Mouse (Mus musculus) monocyte, adult 2 months (primary cell): ENCODE measurements around the gene Pi16.

Experiments used
- DNase-seq, 2 experiments: peaks; one replicate each; pipeline ENCODE4 v3.0.0; 2022; ENCODE audit warnings: low spot score in 2 of 2, low read depth in 1 of 2

The Pi16 gene

DNA sequence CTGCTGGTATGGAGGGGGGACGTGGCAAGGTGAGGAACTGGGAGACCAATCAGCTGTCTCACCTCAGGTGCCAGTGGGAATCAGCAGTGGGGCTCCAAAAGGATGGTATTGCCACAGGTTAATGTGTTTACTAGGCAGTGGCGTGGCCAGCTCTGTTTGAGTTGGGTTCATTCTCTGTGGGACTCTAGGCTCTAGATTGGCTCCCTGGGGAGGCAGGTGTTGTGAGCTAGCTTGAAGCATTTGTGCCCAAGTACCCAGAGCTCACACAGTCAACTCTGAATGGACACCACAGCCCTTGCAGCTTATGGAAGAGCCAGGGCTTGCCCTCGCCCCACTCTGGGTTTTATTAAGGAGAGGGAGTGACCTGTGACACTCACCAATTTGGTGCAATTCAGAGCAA, 13.6 kb upstream of the Pi16 start:
- no peak for DNase-seq

- DNase-seq, result no peak
Observed at GRCm38 (mm10) chr17:29304376-29305057, 13.0 kb upstream of the Pi16 start.

DNA sequence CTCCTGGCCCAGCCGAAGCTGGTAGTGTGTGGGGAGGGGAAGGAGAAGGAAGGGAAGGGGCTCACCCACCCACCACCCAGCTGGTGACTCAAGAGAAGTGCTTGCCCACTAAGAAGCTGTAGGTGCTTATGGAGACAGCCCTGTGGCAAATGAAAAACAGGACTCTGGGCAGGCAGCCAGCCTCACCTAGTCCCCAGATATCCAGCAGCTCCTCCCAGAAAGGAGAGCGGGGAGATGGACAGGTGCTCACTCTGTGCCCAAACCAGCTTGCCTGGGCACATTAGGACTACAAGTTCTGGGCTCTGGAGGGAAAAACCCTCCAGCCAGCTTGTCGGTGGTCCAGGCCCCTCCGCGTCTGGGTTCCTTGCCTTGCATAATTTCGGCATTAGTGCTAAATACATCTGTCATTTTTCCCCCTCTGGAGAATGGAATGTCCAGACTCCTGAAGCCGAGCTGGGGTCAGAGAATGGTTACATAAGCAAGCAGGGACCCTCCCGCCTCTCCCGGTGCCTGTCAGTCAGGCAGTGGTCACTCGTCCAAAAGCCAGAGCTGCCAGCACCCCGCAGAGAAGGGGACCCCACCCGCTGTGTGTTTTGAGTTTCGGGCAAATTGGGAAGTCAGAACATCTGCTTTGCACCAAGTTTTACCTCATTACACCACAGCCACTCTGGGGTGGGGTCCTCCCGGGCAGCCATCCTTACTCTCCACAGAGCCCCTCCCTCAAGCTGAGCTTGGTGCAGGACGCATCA, 12.2 kb upstream of the Pi16 start:
- no peak for DNase-seq

GRCm38 (mm10) chr17:29305871-29306270, 11.6 kb upstream of the Pi16 start:
- DNase-seq, result no peak

- DNase-seq, result no peak
Observed at GRCm38 (mm10) chr17:29310056-29310623, 7.3 kb upstream of the Pi16 start.

- no peak for DNase-seq
Observed at GRCm38 (mm10) chr17:29311602-29312001, 5.9 kb upstream of the Pi16 start.

GRCm38 (mm10) chr17:29312082-29312481, 5.4 kb upstream of the Pi16 start:
- no peak for DNase-seq

GRCm38 (mm10) chr17:29313300-29313699, 4.2 kb upstream of the Pi16 start:
- no peak for DNase-seq

GRCm38 (mm10) chr17:29315672-29316465, 1.6 kb upstream of the Pi16 start:
- no peak for DNase-seq

- no peak for DNase-seq
Observed at GRCm38 (mm10) chr17:29316891-29317290, 589 bp upstream of the Pi16 start.

DNA sequence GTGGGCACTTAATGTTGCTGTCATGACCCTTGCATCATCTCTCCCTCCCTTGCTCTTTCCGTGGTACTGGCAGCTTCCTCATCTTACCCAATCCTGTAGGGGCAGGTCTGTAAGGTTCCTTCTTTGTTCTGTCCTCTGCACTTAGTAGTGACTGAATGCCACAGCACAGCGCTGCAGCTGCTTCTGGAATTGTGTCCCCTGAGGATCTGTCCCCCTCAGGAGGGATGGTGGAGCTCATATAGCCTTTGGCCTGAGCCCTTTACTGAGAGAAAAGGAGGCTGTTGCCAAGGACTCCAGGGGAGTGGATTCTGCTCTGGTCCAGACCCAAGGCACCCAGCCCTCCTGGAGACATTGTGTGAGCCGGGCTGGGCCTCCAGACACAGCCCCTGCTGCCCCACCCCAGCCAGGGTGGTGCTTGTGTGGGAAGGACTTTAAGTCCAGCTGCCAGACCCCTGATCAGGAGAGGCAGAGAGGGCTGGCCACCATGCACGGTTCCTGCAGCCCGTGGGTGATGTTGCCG, 1.3 kb downstream of the Pi16 start:
- DNase-seq, result peak; percentile 41 to 42

DNA sequence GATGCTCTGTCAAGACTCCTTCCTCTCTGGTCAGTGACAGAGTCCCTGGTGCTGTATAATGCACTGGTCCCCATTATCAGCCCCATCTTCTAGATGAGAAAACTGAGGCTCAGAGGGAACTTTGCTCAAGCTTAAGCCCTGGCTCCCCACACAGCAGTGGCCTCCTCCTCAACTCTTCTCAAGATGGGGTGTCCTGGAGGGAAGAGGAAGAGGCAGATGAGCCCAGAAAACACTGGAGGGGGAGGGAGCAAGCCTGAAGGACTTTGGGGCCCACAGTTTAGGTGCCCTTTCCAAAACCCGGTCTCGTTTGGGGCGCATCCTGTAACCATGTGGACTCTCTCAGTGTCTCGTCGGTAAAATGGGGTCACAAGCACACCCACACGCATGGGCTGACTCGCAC, 2.0 kb downstream of the Pi16 start:
- no peak for DNase-seq

DNA sequence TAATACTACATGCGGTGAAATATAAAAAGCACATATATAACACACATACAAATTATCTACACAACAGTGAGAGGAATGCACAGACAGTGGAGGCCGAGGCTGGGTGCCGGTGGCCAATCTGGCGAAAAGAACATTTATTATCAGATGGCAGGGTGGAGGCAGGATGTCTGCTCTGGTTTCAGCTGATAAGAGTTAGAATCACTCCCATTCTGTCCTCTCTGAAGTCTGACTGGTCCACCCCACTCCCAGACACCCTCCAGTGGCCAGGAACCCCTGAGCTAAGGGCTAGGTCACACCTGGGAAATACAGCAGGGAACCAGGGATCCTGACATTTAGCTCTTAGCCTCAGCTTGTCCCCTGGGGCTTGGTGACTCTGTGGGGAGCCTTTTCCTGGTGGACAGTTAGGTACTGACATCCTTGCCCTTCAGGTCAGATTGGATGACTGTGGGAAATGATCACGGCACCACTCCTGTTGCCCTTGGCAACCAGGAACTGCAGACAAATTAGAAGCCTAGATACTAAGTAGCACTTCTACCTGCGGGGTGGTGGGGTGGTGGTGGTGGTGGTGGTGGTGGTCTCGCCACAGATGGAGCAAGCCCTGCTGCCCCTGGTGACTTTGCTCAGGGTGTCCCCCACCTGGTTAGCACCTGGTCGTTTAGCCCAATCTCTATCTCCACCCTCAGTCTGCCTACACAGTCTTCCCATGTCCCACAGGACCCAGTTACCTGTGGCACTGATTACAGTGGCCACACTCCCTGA, 2.6 kb downstream of the Pi16 start:
- DNase-seq, result no peak

DNA sequence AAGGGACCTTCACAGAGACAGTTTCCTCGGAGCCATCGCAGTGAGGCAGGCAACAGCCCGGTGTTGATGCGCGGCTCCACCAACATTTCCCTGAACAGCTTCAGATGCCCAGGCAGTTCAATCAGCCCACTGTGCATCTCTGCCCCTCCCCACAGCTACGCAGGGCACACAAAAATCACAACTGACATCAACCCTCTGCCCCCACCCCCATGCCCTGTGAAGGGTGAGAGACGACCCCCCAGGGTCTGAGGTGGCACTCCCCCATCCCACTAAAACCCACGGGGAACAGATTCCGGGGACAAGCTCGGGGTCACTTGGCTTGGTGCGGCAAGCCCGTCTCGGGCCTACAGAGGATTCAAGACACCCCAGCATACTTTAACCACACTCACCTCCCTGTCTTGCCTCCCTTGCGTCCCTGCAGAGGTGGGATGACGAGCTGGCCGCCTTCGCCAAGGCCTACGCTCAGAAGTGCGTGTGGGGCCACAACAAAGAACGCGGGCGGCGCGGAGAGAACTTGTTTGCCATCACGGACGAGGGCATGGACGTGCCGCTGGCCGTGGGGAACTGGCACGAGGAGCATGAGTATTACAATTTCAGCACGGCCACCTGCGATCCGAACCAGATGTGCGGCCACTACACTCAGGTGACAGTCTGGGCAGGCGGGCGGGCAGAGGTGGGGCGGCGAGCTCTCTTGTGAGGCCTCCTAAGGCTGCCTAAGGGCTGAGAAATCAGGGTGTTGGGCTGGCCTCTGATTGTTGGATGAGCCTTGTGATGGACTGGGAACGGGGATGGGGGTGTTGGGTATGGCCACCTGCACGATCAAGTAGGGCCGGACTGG, 4.5 kb downstream of the Pi16 start:
- no peak for DNase-seq

- no peak for DNase-seq
Observed at GRCm38 (mm10) chr17:29322603-29322962, 5.1 kb downstream of the Pi16 start.

- DNase-seq, result no peak
Observed at GRCm38 (mm10) chr17:29323625-29324024, 6.1 kb downstream of the Pi16 start.

GRCm38 (mm10) chr17:29325831-29326230, 8.4 kb downstream of the Pi16 start:
- DNase-seq, result no peak

GRCm38 (mm10) chr17:29326531-29327529, 9.3 kb downstream of the Pi16 start:
- no peak for DNase-seq

- DNase-seq, result no peak
Observed at GRCm38 (mm10) chr17:29327691-29328090, 10.2 kb downstream of the Pi16 start.
